Mouse (Mus musculus): ENCODE results near the gene Zdhhc6. TPM values are rescaled to one million over a fixed set of nuclear protein-coding genes. Genes with fewer than 3 reads are reported as not detected.

Gene Zdhhc6
- total RNA-seq, 1 experiment, result 56.8 TPM

GRCm38 (mm10) chr19:55343274-55343673 is 27.4 kb upstream of the Zdhhc6 start:
- in situ Hi-C loops (cut with MboI; ENCODE audit: low sequenced_read_pairs in 2 of 2, unreplicated experiment in 2 of 2), result no loop called here
- Histone ChIP-seq H3K9me3 (ENCODE audit: control insufficient read depth, insufficient read depth, low read depth, low read length) (no peaks in the 10 kb centered on the region), H3K36me3 (ENCODE audit: control insufficient read depth, insufficient read depth, low read length, poor library complexity, severe bottlenecking) (no peaks in the 10 kb centered on the region; the same call in 1 of the 2 replicates), H3K9ac (ENCODE audit: insufficient read depth, low read depth, low read length, poor library complexity, severe bottlenecking) (no peak overlapping the region), H3K4me1 (ENCODE audit: control insufficient read depth in 2 of 2, insufficient read depth in 2 of 2, low read length in 2 of 2, poor library complexity in 1 of 2) (no peaks in the 10 kb centered on the region), H3K4me3 (ENCODE audit: insufficient read depth in 1 of 2, low read depth in 1 of 2, low read length in 2 of 2, poor library complexity in 1 of 2, severe bottlenecking in 1 of 2) (no peak overlapping the region), H3K27ac (ENCODE audit: insufficient read depth, low read depth, low read length, poor library complexity, severe bottlenecking) (no peak overlapping the region)
- TF ChIP-seq CHD2 (IDR thresholded peaks at IDR 0.05; ENCODE audit: low read depth, low read length), result no peak
- no peak for TF ChIP-seq ZC3H11A (IDR thresholded peaks at IDR 0.05; ENCODE audit: borderline replicate concordance, low read depth, low read length)
- no peak for TF ChIP-seq MAFK (IDR thresholded peaks at IDR 0.05; ENCODE audit: insufficient read depth, low read depth, low read length)
- TF ChIP-seq HCFC1 (IDR thresholded peaks at IDR 0.05; ENCODE audit: borderline replicate concordance, insufficient read depth, low read length), result no peak
- no peak for TF ChIP-seq ZNF384 (IDR thresholded peaks at IDR 0.05; ENCODE audit: low read depth, low read length)
- DNase-seq (ENCODE audit: low read depth, low spot score), result no peak

- no peak for DNase-seq (ENCODE audit: low read depth, low spot score)
- Histone ChIP-seq H3K27ac (ENCODE audit: insufficient read depth, low read depth, low read length, poor library complexity, severe bottlenecking) (no peak overlapping the region), H3K4me3 (ENCODE audit: insufficient read depth in 1 of 2, low read depth in 1 of 2, low read length in 2 of 2, poor library complexity in 1 of 2, severe bottlenecking in 1 of 2) (no peak overlapping the region), H3K36me3 (ENCODE audit: control insufficient read depth, insufficient read depth, low read length, poor library complexity, severe bottlenecking) (no peaks in the 10 kb centered on the region; the same call in 1 of the 2 replicates), H3K4me1 (ENCODE audit: control insufficient read depth in 2 of 2, insufficient read depth in 2 of 2, low read length in 2 of 2, poor library complexity in 1 of 2) (no peaks in the 10 kb centered on the region), H3K9ac (ENCODE audit: insufficient read depth, low read depth, low read length, poor library complexity, severe bottlenecking) (no peak overlapping the region), H3K9me3 (ENCODE audit: control insufficient read depth, insufficient read depth, low read depth, low read length) (no peaks in the 10 kb centered on the region)
- in situ Hi-C loops (cut with MboI; ENCODE audit: low sequenced_read_pairs in 2 of 2, unreplicated experiment in 2 of 2), result no loop called here
- no peak for TF ChIP-seq CHD2 (IDR thresholded peaks at IDR 0.05; ENCODE audit: low read depth, low read length)
- TF ChIP-seq MAFK (IDR thresholded peaks at IDR 0.05; ENCODE audit: insufficient read depth, low read depth, low read length), result no peak
Measured at GRCm38 (mm10) chr19:55342423-55342822, 26.6 kb upstream of the Zdhhc6 start.

GRCm38 (mm10) chr19:55341377-55341776 is 25.5 kb upstream of the Zdhhc6 start:
- no peaks in the 10 kb centered on the region for H3K4me1 ChIP-seq (ENCODE audit: control insufficient read depth in 2 of 2, insufficient read depth in 2 of 2, low read length in 2 of 2, poor library complexity in 1 of 2)
- peaks cover 2% of the 10 kb centered on the region; the same call in 1 of the 2 replicates for H3K36me3 ChIP-seq (ENCODE audit: control insufficient read depth, insufficient read depth, low read length, poor library complexity, severe bottlenecking)
- H3K4me3 ChIP-seq (ENCODE audit: insufficient read depth in 1 of 2, low read depth in 1 of 2, low read length in 2 of 2, poor library complexity in 1 of 2, severe bottlenecking in 1 of 2), result no peak overlapping the region
- DNase-seq (ENCODE audit: low read depth, low spot score), result no peak
- H3K9me3 ChIP-seq (ENCODE audit: control insufficient read depth, insufficient read depth, low read depth, low read length), result no peaks in the 10 kb centered on the region
- H3K27ac ChIP-seq (ENCODE audit: insufficient read depth, low read depth, low read length, poor library complexity, severe bottlenecking), result no peak overlapping the region
- TF ChIP-seq CHD2 (IDR thresholded peaks at IDR 0.05; ENCODE audit: low read depth, low read length), result no peak
- no peak for TF ChIP-seq ZC3H11A (IDR thresholded peaks at IDR 0.05; ENCODE audit: borderline replicate concordance, low read depth, low read length)
- no peak for TF ChIP-seq HCFC1 (IDR thresholded peaks at IDR 0.05; ENCODE audit: borderline replicate concordance, insufficient read depth, low read length)
- TF ChIP-seq ZNF384 (IDR thresholded peaks at IDR 0.05; ENCODE audit: low read depth, low read length), result no peak
- no peak for TF ChIP-seq MAFK (IDR thresholded peaks at IDR 0.05; ENCODE audit: insufficient read depth, low read depth, low read length)
- in situ Hi-C loops (cut with MboI; ENCODE audit: low sequenced_read_pairs in 2 of 2, unreplicated experiment in 2 of 2), result no loop called here
- no peak overlapping the region for H3K9ac ChIP-seq (ENCODE audit: insufficient read depth, low read depth, low read length, poor library complexity, severe bottlenecking)

GRCm38 (mm10) chr19:55340521-55340920 is 24.7 kb upstream of the Zdhhc6 start:
- no peaks in the 10 kb centered on the region for H3K9me3 ChIP-seq (ENCODE audit: control insufficient read depth, insufficient read depth, low read depth, low read length)
- TF ChIP-seq ZNF384 (IDR thresholded peaks at IDR 0.05; ENCODE audit: low read depth, low read length) (no peak), HCFC1 (IDR thresholded peaks at IDR 0.05; ENCODE audit: borderline replicate concordance, insufficient read depth, low read length) (no peak), ZC3H11A (IDR thresholded peaks at IDR 0.05; ENCODE audit: borderline replicate concordance, low read depth, low read length) (no peak), CHD2 (IDR thresholded peaks at IDR 0.05; ENCODE audit: low read depth, low read length) (no peak), MAFK (IDR thresholded peaks at IDR 0.05; ENCODE audit: insufficient read depth, low read depth, low read length) (no peak)
- H3K9ac ChIP-seq (ENCODE audit: insufficient read depth, low read depth, low read length, poor library complexity, severe bottlenecking), result no peak overlapping the region
- in situ Hi-C loops (cut with MboI; ENCODE audit: low sequenced_read_pairs in 2 of 2, unreplicated experiment in 2 of 2), result no loop called here
- H3K36me3 ChIP-seq (ENCODE audit: control insufficient read depth, insufficient read depth, low read length, poor library complexity, severe bottlenecking), result peaks cover 2% of the 10 kb centered on the region; the same call in 1 of the 2 replicates
- H3K4me3 ChIP-seq (ENCODE audit: insufficient read depth in 1 of 2, low read depth in 1 of 2, low read length in 2 of 2, poor library complexity in 1 of 2, severe bottlenecking in 1 of 2), result no peak overlapping the region
- H3K27ac ChIP-seq (ENCODE audit: insufficient read depth, low read depth, low read length, poor library complexity, severe bottlenecking), result no peak overlapping the region
- DNase-seq (ENCODE audit: low read depth, low spot score), result no peak
- no peaks in the 10 kb centered on the region for H3K4me1 ChIP-seq (ENCODE audit: control insufficient read depth in 2 of 2, insufficient read depth in 2 of 2, low read length in 2 of 2, poor library complexity in 1 of 2)

GRCm38 (mm10) chr19:55337664-55338063 is 21.8 kb upstream of the Zdhhc6 start:
- Histone ChIP-seq H3K9me3 (ENCODE audit: control insufficient read depth, insufficient read depth, low read depth, low read length) (no peaks in the 10 kb centered on the region), H3K4me3 (ENCODE audit: insufficient read depth in 1 of 2, low read depth in 1 of 2, low read length in 2 of 2, poor library complexity in 1 of 2, severe bottlenecking in 1 of 2) (no peak overlapping the region), H3K36me3 (ENCODE audit: control insufficient read depth, insufficient read depth, low read length, poor library complexity, severe bottlenecking) (peaks cover 2% of the 10 kb centered on the region; the same call in 1 of the 2 replicates), H3K27ac (ENCODE audit: insufficient read depth, low read depth, low read length, poor library complexity, severe bottlenecking) (no peak overlapping the region), H3K9ac (ENCODE audit: insufficient read depth, low read depth, low read length, poor library complexity, severe bottlenecking) (no peak overlapping the region), H3K4me1 (ENCODE audit: control insufficient read depth in 2 of 2, insufficient read depth in 2 of 2, low read length in 2 of 2, poor library complexity in 1 of 2) (no peaks in the 10 kb centered on the region)
- no peak for TF ChIP-seq CHD2 (IDR thresholded peaks at IDR 0.05; ENCODE audit: low read depth, low read length)
- DNase-seq (ENCODE audit: low read depth, low spot score), result no peak
- in situ Hi-C loops (cut with MboI; ENCODE audit: low sequenced_read_pairs in 2 of 2, unreplicated experiment in 2 of 2), result no loop called here

Data from ES-E14 (cell line).